Mouse (Mus musculus): ENCODE measurements around the gene Gm20547. TPM values are rescaled to one million over a fixed set of nuclear protein-coding genes. Genes with fewer than 3 reads are reported as not detected.
A peak's percentile ranks its signal among the peaks of the same experiment; 100 is the strongest.

Gene Gm20547
- polyA plus RNA-seq, 1 experiment from 2014 or later = not detected

DNA sequence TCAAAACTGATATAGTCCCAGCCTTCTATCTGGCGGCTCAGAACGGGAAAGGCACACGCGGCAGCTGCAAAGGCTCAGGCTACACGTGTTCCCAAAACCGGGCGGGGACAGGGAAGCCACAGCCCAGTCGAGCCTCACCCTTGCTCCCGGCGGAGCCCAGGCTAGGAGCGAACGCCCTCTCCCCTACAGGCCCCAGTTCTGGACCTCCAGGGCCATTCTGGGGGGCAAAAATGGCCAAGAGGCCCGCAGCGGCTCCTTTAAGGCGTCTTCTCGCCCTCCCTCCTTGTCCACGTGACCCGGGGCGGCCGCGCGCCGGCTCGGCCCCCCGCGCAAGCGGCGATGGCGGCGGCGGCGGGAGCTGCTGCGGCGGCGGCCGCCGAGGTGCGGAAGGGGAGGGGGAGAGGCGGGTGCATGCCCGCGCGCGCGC lies 16.3 kb upstream of the Gm20547 start, which contains the start of the genes C2 and Ehmt2:
TSS of gene C2 (minus strand) at position 106 of the 427 bp plus-strand sequence.
TSS of gene Ehmt2 (plus strand) at position 310 of the 427 bp plus-strand sequence.
- Histone ChIP-seq H3K4me2 (ENCODE audit: low read depth, low read length) (peak within 1 kb of the TSS; percentile 84), H3K9ac (ENCODE audit: low read length) (peak within 1 kb of the TSS; percentile 99), H3K4me3 (replicated peaks; ENCODE audit: low read length) (peak within 1 kb of the TSS; percentile 92), H3K27ac (ENCODE audit: low read length) (peak within 1 kb of the TSS; percentile 95), H3K27me3 (ENCODE audit: control insufficient read depth, insufficient read depth, low read length) (no peaks in the 10 kb centered on the region), H3K36me3 (ENCODE audit: control insufficient read depth, insufficient read depth, low read length) (peaks cover 15% of the 10 kb centered on the region; the same call in 1 of the 2 replicates), H3K9me3 (replicated peaks; ENCODE audit: control insufficient read depth, low read length) (no peaks in the 10 kb centered on the region), H3K4me1 (ENCODE audit: control insufficient read depth, insufficient read depth, low read length) (peaks cover 25% of the 10 kb centered on the region)
- peak; percentile 55 for ATAC-seq (ENCODE audit: insufficient read depth, low FRiP score)
- 0% methylated on average over 42 of the region's 44 CpGs for WGBS

GRCm38 (mm10) chr17:34897373-34898159 lies 15.7 kb upstream of the Gm20547 start:
- ATAC-seq (ENCODE audit: insufficient read depth, low FRiP score) = no peak
- WGBS = 13% methylated on average over 10 of the region's 10 CpGs
- Histone ChIP-seq H3K4me3 (replicated peaks; ENCODE audit: low read length) (peak overlapping the region; percentile 92), H3K9ac (ENCODE audit: low read length) (peak overlapping the region; percentile 99), H3K27me3 (ENCODE audit: control insufficient read depth, insufficient read depth, low read length) (no peaks in the 10 kb centered on the region), H3K4me1 (ENCODE audit: control insufficient read depth, insufficient read depth, low read length) (peaks cover 25% of the 10 kb centered on the region), H3K36me3 (ENCODE audit: control insufficient read depth, insufficient read depth, low read length) (0 out of 2 replicates have a peak, but pooled peaks cover 10% of the 10 kb centered on the region), H3K9me3 (replicated peaks; ENCODE audit: control insufficient read depth, low read length) (no peaks in the 10 kb centered on the region), H3K27ac (ENCODE audit: low read length) (peak overlapping the region; percentile 95), H3K4me2 (ENCODE audit: low read depth, low read length) (peak overlapping the region; percentile 84)

DNA sequence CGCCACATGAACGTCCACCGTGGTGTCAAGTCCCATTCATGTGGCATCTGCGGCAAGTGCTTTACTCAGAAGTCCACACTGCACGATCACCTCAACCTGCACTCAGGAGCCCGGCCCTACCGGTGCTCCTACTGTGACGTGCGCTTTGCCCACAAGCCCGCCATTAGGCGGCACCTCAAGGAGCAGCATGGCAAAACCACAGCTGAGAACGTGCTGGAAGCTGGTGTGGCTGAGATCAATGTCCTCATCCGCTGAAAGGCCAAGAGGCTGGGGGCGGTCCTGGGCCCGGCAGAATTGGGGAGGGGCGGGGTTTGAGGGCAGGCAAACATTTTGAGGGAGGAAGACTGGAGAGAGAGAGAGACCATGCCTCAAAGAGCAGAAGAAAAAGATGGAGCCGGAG lies 14.5 kb upstream of the Gm20547 start:
- 82% methylated on average over 17 of the region's 17 CpGs for WGBS
- H3K36me3 ChIP-seq (ENCODE audit: control insufficient read depth, insufficient read depth, low read length) = 0 out of 2 replicates have a peak, but pooled peaks cover 8% of the 10 kb centered on the region
- no peak overlapping the region for H3K4me3 ChIP-seq (replicated peaks; ENCODE audit: low read length)
- no peaks in the 10 kb centered on the region for H3K27me3 ChIP-seq (ENCODE audit: control insufficient read depth, insufficient read depth, low read length)
- H3K4me1 ChIP-seq (ENCODE audit: control insufficient read depth, insufficient read depth, low read length) = peaks cover 25% of the 10 kb centered on the region
- H3K9ac ChIP-seq (ENCODE audit: low read length) = no peak overlapping the region
- H3K27ac ChIP-seq (ENCODE audit: low read length) = no peak overlapping the region
- no peak overlapping the region for H3K4me2 ChIP-seq (ENCODE audit: low read depth, low read length)
- H3K9me3 ChIP-seq (replicated peaks; ENCODE audit: control insufficient read depth, low read length) = no peaks in the 10 kb centered on the region
- ATAC-seq (ENCODE audit: insufficient read depth, low FRiP score) = no peak

DNA sequence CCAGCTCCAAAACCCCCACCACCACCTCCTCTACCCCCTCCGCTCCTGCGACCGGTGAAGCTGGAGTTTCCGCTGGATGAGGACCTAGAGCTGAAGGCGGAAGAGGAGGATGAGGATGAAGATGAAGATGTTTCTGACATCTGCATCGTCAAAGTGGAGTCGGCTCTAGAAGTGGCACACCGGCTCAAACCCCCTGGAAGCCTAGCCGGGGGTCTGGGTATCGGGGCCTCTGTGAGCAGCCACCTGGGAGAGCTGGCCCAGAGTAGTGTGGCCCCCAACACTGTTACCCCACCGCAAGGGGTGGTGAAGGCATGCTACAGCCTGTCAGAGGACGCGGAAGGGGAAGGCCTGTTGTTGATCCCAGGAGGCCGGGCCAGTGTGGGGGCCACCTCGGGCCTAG lies 13.9 kb upstream of the Gm20547 start:
- Histone ChIP-seq H3K9ac (ENCODE audit: low read length) (peak overlapping the region; percentile 94; the same call in 1 of the 2 replicates), H3K27ac (ENCODE audit: low read length) (peak overlapping the region; percentile 93; the same call in 1 of the 2 replicates), H3K36me3 (ENCODE audit: control insufficient read depth, insufficient read depth, low read length) (0 out of 2 replicates have a peak, but pooled peaks cover 8% of the 10 kb centered on the region), H3K9me3 (replicated peaks; ENCODE audit: control insufficient read depth, low read length) (no peaks in the 10 kb centered on the region), H3K27me3 (ENCODE audit: control insufficient read depth, insufficient read depth, low read length) (no peaks in the 10 kb centered on the region), H3K4me1 (ENCODE audit: control insufficient read depth, insufficient read depth, low read length) (peaks cover 25% of the 10 kb centered on the region), H3K4me3 (replicated peaks; ENCODE audit: low read length) (peak overlapping the region; percentile 80), H3K4me2 (ENCODE audit: low read depth, low read length) (peak overlapping the region; percentile 71)
- WGBS = 90% methylated on average over 15 of the region's 15 CpGs
- ATAC-seq (ENCODE audit: insufficient read depth, low FRiP score) = no peak

DNA sequence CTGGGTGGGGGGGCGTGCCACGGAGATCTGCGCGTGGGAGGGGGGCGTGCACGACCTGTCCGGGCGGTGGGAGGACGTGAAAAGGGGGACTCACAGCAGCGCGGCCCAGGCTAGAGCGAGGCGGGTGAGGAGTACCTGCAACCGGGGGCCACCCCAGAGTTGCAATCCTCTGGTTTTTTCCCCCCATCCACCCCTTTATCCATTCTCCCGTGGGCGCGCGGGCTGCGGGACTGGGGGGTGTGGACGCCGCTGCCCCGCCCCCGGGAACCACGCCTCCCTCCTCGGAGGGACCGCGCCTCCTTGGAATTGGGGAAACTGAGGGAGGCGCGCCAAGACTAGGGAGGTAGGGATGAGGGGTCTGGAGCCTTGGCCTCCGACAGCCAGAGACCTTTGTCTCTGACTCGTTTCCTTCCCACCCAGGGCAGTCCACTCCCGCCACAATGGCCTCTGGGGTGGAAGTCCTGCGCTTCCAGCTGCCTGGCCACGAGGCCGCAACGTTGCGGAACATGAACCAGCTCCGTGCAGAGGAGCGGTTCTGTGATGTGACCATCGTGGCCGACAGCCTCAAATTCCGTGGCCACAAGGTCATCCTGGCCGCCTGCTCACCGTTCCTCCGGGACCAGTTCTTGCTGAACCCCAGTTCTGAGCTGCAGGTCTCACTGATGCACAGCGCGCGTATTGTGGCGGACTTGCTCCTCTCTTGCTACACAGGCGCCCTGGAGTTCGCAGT lies 13.1 kb upstream of the Gm20547 start:
- Histone ChIP-seq H3K9me3 (replicated peaks; ENCODE audit: control insufficient read depth, low read length) (no peaks in the 10 kb centered on the region), H3K9ac (ENCODE audit: low read length) (peak overlapping the region; percentile 94), H3K4me3 (replicated peaks; ENCODE audit: low read length) (peak overlapping the region; percentile 80), H3K36me3 (ENCODE audit: control insufficient read depth, insufficient read depth, low read length) (0 out of 2 replicates have a peak, but pooled peaks cover 8% of the 10 kb centered on the region), H3K4me2 (ENCODE audit: low read depth, low read length) (peak overlapping the region; percentile 71), H3K27ac (ENCODE audit: low read length) (peak overlapping the region; percentile 93), H3K4me1 (ENCODE audit: control insufficient read depth, insufficient read depth, low read length) (peaks cover 22% of the 10 kb centered on the region), H3K27me3 (ENCODE audit: control insufficient read depth, insufficient read depth, low read length) (no peaks in the 10 kb centered on the region)
- WGBS = 6% methylated on average over 51 of the region's 51 CpGs
- ATAC-seq (ENCODE audit: insufficient read depth, low FRiP score) = peak; percentile 11

GRCm38 (mm10) chr17:34894074-34894597 lies 12.3 kb upstream of the Gm20547 start:
- ATAC-seq (ENCODE audit: insufficient read depth, low FRiP score) = peak; percentile 92
- 1% methylated on average over 43 of the region's 51 CpGs for WGBS

GRCm38 (mm10) chr17:34893072-34893824 lies 11.4 kb upstream of the Gm20547 start:
- Histone ChIP-seq H3K4me2 (ENCODE audit: low read depth, low read length) (peak overlapping the region; percentile 71), H3K9ac (ENCODE audit: low read length) (peak overlapping the region; percentile 61), H3K27ac (ENCODE audit: low read length) (peak overlapping the region; percentile 93), H3K9me3 (replicated peaks; ENCODE audit: control insufficient read depth, low read length) (no peaks in the 10 kb centered on the region), H3K4me3 (replicated peaks; ENCODE audit: low read length) (peak overlapping the region; percentile 80; the same call in 1 of the 2 replicates), H3K4me1 (ENCODE audit: control insufficient read depth, insufficient read depth, low read length) (peaks cover 22% of the 10 kb centered on the region), H3K27me3 (ENCODE audit: control insufficient read depth, insufficient read depth, low read length) (no peaks in the 10 kb centered on the region), H3K36me3 (ENCODE audit: control insufficient read depth, insufficient read depth, low read length) (0 out of 2 replicates have a peak, but pooled peaks cover 8% of the 10 kb centered on the region)
- 72% methylated on average over 12 of the region's 12 CpGs for WGBS
- no peak for ATAC-seq (ENCODE audit: insufficient read depth, low FRiP score)

More at GRCm38 (mm10) chr17:34894074-34894597, 12.3 kb upstream of the Gm20547 start:
- peak overlapping the region; percentile 71 for H3K4me2 ChIP-seq (ENCODE audit: low read depth, low read length)
- no peaks in the 10 kb centered on the region for H3K27me3 ChIP-seq (ENCODE audit: control insufficient read depth, insufficient read depth, low read length)
- peak overlapping the region; percentile 80 for H3K4me3 ChIP-seq (replicated peaks; ENCODE audit: low read length)
- H3K36me3 ChIP-seq (ENCODE audit: control insufficient read depth, insufficient read depth, low read length) = 0 out of 2 replicates have a peak, but pooled peaks cover 8% of the 10 kb centered on the region
- H3K4me1 ChIP-seq (ENCODE audit: control insufficient read depth, insufficient read depth, low read length) = peaks cover 22% of the 10 kb centered on the region
- H3K9ac ChIP-seq (ENCODE audit: low read length) = peak overlapping the region; percentile 94
- H3K9me3 ChIP-seq (replicated peaks; ENCODE audit: control insufficient read depth, low read length) = no peaks in the 10 kb centered on the region
- peak overlapping the region; percentile 93 for H3K27ac ChIP-seq (ENCODE audit: low read length)

DNA sequence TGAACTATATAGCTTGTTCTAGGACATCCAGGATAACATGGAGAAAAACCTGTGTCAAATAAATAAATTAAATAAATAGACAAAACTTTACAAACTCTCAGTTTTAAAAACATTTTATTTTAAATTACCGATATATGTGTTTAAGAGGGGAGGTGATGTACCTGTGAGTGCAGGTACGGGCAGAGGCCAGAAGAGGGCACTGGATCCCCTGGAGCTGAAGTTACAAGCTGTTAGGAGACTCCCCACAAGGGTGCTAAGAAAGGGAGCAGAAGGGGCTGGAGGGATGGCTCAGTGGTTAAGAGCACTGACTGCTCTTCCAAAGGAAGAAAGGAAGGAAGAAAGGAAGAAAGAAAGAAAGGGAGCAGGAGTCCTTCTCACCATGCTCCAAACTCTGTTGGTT lies 9.5 kb upstream of the Gm20547 start:
- WGBS = 91% methylated on average over 2 of the region's 2 CpGs

More for the DNA sequence above, 9.5 kb upstream of the Gm20547 start:
- H3K4me2 ChIP-seq (ENCODE audit: low read depth, low read length) = no peak overlapping the region
- ATAC-seq (ENCODE audit: insufficient read depth, low FRiP score) = no peak
- no peak overlapping the region for H3K4me3 ChIP-seq (replicated peaks; ENCODE audit: low read length)
- peaks cover 12% of the 10 kb centered on the region for H3K4me1 ChIP-seq (ENCODE audit: control insufficient read depth, insufficient read depth, low read length)
- no peaks in the 10 kb centered on the region for H3K9me3 ChIP-seq (replicated peaks; ENCODE audit: control insufficient read depth, low read length)
- H3K9ac ChIP-seq (ENCODE audit: low read length) = no peak overlapping the region
- 0 out of 2 replicates have a peak, but pooled peaks cover 6% of the 10 kb centered on the region for H3K36me3 ChIP-seq (ENCODE audit: control insufficient read depth, insufficient read depth, low read length)
- H3K27ac ChIP-seq (ENCODE audit: low read length) = no peak overlapping the region
- no peaks in the 10 kb centered on the region for H3K27me3 ChIP-seq (ENCODE audit: control insufficient read depth, insufficient read depth, low read length)
